Mouse (Mus musculus): ENCODE results near the gene Dnph1.

GRCm38 (mm10) chr17:46462226-46462625, 34.3 kb upstream of the Dnph1 start:
- no peak for TF ChIP-seq CTCF (IDR thresholded peaks at IDR 0.05; ENCODE audit: low read depth)
- TF ChIP-seq EP300 (IDR thresholded peaks at IDR 0.05; ENCODE audit: low read depth): no peak
